Mouse (Mus musculus) large intestine, adult 2 months (tissue): ENCODE measurements around the gene Nat10. TPM values are rescaled to one million over a fixed set of nuclear protein-coding genes. Genes with fewer than 3 reads are reported as not detected.

Source experiments
- DNase-seq: peaks from one replicate; pipeline ENCODE4 v3.0.0-alpha.2; 2012; ENCODE audit warnings: low read depth, low spot score
- WGBS: fragments of 180-500 bp; shearing (Covaris S2); methylation state at CpG from one replicate; pipeline ENCODE4 v1.1.7; 2018; 5-methylcytosine and 5-hydroxymethylcytosine counted together
- polyA plus RNA-seq: library from polyadenylated mRNA; depleted of rRNA; stranded (reverse); fragments of >200 nt; gene quantifications from 2 replicates; pipeline ENCODE4 v1.2.3, GENCODE M21; 2012

Gene Nat10
- polyA plus RNA-seq, 1 experiment: 19.6 TPM

DNA sequence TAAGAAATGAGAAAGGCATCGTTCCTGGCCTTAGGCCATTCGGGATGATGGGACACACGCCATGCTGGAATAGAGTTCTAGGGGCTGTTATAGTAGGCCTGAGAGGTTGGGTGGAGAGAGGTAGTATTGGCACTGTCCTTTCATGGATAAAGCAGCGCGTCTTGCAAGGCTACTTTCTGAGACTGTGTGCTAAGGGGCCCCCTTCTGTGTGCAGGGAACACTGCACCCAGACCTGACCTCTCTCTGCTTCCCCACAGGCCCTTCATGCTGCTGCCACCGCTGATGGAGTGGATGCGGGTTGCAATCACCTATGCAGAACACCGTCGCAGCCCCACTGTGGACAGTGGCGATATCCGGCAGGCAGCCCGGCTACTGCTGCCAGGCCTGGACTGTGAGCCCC is 60.6 kb downstream of the Nat10 start:
- WGBS: 90% methylated on average over 12 of the region's 12 CpGs
- DNase-seq: no peak

- 37% methylated on average over 3 of the region's 3 CpGs for WGBS
Measured at GRCm38 (mm10) chr2:103696177-103696576, 64.9 kb downstream of the Nat10 start.

DNA sequence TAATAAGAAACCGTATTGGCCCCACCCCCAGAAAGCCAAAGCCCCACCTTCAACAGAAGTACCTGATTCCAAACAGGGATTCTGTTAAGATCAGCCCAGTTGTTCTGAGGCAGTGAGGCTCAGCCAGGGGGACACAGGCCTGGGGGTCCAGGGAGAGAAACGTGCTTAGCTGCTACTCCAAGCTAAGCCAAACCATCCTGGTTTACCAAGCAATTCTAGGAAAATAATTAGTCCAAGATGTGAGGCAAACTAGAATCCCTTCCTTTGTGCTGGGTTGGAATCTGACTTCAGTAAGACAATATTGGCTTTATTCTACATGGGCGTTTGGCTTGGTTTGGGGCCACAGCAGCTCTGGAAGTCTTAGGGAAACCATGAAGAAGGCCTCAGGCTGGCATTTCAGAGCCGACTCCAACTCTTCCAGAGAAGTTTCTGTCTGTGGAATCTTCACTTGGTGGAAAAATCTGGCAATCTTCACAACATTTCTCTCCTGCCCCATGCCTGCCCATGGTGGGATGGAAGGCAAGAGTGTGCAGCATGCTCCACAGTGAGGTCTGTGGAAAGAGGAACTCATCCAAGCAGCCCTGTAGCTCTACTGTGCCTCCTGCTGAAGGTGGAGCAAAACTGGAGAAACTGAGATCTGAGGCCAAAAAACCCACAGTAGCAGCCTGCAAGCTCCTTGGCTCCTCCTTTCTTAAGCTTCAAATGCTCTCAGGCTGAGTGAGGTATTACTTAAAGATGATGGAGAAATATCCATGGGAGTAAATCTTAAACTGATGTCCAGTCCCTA is 66.1 kb downstream of the Nat10 start:
- WGBS: 91% methylated on average over 4 of the region's 4 CpGs
- DNase-seq: no peak

More at GRCm38 (mm10) chr2:103696177-103696576, 64.9 kb downstream of the Nat10 start:
- peak; percentile 28 for DNase-seq

DNA sequence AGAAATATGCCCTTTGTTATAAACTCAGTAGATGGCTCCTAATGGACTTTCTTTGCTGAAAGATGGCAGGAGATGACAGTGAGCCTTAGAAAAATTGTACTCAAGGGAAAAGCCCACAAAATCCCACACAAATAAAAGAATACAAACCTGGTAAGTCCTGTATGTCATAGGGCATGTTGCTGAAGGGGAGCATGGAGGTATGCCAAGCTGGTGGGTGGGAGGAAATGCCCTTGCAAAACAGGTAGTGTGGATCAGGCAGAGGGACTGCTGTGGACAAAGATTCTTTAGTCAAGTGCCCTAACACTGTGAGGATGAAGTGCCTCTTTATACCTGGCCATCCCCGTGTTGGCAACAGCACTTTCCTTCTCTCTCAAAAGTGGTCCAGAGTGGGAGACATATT is 68.3 kb downstream of the Nat10 start:
- no peak for DNase-seq
- 90% methylated on average over 1 of the region's 1 CpGs for WGBS

- no peak for DNase-seq
Measured at GRCm38 (mm10) chr2:103691278-103691677, 69.8 kb downstream of the Nat10 start.

DNA sequence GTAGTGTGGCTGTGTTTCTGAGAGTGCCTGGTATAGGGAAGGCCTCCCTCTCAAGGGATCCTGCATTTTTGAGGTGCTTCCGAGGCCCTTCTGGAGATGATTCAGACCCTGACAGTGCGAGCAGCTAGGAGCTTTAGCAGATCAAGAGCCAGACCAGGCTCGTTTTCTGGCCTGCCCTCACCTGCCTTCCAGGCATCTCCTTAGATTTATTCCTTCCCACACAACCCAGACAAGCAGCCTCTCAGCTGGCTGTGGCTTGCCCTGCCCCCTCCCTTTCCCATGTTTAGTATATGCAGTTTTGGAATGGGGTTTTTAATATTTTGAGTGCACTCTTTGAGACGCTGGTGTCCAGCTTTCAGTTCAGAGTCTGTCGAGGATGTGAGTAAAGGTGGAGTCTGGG is 70.2 kb downstream of the Nat10 start:
- no peak for DNase-seq
- WGBS: 62% methylated on average over 5 of the region's 5 CpGs

More at GRCm38 (mm10) chr2:103691278-103691677, 69.8 kb downstream of the Nat10 start:
- WGBS: 82% methylated on average over 1 of the region's 1 CpGs

DNA sequence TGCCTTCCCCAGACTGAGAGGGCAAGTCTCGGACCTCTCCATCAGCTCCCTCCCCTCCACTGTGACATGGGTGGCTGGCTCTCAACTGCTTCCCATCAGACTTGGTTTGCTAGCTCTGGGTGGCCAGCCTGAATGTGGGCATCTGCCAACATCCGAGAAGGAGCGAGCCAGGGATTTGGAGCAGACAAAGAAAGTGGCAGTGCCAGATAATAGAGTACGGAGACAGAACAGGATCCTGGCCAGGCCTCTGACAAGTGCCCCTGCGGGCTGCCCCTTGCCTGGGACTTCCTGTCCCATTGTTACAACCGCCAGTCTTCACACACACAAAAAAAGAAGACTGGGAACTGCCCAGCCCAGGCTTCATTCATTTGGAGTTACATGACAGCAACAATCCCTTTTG is 70.6 kb downstream of the Nat10 start:
- DNase-seq: no peak
- WGBS: 68% methylated on average over 6 of the region's 6 CpGs

DNA sequence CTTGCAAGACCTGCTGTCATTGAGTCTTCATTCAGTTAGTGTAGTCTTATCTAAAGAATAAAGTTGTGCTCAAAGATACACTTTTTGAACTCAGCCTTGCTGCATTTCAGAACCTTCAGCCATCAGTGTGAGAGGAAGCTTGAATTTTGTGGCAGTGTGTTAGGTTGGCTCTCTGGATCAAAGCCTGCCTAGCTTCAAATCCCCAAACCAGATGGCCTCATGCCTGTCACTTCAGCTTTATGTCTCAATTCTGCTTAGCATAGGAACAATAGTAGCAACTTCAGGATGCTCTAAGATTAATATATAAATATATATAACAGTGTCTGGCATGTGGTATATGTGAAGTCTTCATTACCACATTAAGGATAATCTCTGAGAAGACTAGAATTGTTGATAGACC is 73.2 kb downstream of the Nat10 start:
- DNase-seq: no peak

DNA sequence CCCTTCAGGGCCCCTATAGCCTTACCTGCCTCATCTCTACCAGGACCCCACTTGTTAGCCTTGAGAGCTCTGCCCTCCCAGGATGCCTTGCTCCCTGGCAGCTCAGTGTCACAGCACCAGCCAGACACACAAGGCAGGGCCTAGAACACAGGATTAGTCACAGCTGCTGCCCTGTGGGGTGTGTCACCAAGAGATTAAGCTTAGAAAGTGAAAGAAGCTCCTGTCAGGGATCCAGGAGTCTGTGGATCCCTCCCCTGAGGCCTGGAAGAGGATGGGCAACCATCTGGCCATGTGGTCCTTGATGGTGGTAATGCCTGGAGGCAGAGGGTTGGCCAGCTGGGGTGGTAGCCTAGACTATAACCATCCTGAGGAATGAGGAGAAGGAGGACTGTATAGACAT is 73.9 kb downstream of the Nat10 start:
- no peak for DNase-seq

DNA sequence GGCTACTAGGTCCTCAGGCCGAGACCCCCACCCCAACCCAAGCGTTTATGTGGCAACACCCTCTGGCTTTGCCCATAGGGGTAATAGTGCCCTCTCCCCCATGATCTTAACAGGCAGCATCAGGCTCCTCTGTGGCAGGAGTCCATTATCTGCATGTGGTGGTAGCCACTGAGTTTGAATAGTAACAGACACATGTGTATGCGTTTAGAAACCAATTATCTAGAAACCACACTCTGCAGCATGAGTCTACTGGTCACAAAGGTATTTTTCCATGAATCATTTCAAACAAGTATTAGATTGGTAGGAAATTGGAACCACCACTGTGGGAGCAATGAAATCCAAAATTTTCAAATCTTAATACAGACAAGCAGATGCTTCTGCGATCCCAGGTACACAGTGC is 75.5 kb downstream of the Nat10 start:
- WGBS: 86% methylated on average over 4 of the region's 4 CpGs
- no peak for DNase-seq

- WGBS: 56% methylated on average over 7 of the region's 7 CpGs
- DNase-seq: no peak
Measured at GRCm38 (mm10) chr2:103684926-103685577, 76.0 kb downstream of the Nat10 start.

DNA sequence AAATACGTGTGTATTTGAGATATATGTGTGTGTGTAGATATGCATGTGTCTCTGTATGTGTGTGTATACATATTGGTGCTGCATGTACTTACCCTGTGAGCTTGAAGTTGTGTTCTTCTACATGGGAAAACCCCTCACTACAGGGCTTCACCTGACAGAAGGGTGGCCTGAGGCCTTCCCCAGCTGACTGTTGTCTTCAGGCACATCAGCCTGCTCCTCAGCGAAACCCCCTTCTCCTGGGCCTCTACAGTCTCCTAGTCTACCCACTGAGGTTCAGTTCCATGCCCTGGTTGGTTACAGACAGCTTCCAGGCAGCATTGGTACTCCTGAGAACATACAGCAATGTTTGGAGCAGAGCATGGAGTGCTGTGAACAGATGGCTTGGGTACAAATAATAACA is 76.6 kb downstream of the Nat10 start:
- DNase-seq: no peak

GRCm38 (mm10) chr2:103682927-103683442 is 78.1 kb downstream of the Nat10 start:
- 76% methylated on average over 9 of the region's 9 CpGs for WGBS
- DNase-seq: no peak

More for the DNA sequence above, 76.6 kb downstream of the Nat10 start:
- WGBS: 93% methylated on average over 2 of the region's 2 CpGs

DNA sequence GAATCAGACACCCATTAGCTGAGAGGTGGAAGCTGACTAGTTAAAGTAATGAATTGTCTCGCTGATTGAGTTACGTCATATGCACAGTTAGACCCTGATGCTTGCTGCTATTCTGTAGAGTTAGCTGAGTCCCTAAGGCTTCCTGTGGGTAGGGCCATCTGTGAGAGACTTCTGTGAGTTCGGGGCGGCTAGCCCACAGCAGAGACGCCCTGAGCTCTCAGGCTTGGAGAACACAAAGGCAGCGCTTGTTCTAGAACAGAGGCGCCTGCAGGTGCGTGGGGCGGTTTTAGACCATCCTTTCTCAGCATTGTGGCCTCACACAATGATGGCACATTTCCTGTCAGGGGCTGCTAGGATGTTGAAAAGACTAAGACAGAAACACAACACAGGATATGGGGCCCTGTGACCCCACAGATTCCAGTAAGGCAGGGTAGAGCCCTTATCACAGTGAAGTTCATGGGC is 78.8 kb downstream of the Nat10 start:
- 80% methylated on average over 9 of the region's 9 CpGs for WGBS
- no peak for DNase-seq

DNA sequence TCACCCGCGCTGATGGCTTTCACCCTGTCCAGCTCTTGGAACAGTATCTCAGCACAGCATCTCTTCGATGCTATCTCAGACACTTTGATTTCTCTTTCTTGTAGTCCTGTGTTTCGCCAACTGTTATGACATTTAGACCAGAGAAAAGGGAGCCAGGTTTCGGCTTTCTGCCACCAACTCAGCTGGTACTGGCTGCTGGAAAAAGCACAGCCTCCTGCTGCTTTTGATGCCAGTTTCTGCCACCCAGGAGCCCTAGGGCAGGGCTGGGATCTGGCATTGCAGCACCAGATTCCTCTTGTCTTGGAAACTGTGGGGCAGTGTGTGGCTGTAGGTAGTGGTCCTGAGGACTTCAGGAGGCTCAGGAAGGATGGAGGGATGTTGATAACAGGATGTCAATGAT is 79.9 kb downstream of the Nat10 start:
- no peak for DNase-seq
- WGBS: 74% methylated on average over 5 of the region's 5 CpGs

DNA sequence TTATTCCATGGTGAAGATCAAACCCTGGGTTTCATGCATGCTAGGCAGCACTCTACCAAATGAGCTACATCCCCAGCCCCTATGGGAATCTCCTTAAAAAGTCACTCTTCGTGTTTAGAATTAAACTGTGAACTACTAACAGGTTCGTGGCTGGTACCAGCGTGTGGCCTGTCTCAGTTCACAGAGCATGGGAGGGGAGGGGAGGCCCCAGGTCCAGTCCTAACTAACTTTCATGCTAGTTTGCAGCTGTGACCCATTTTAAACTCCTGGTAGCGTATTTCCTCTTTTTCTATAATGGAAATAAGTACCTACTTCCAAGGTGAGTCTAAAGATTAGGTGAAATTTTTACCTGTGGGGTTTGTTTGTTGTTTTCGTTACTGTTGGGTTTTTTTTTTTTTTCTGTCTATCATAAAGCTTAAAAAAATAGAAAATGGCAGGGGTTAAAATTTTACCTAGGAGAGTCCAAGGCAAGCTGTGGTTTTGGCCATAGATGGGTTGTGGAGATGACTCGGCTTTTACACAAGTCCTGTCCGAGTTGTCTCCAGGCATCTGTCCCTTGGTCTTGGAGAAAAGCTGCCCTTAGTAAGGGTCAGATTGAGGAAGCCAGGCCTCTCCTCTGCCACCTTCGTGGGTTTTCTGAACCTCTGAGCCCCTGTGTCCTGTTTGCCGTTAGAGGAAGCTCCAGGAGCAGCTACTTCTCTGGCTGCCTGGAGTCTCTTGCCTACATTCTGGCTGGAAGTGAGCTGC is 80.5 kb downstream of the Nat10 start:
- no peak for DNase-seq
- 79% methylated on average over 9 of the region's 9 CpGs for WGBS

GRCm38 (mm10) chr2:103678433-103678832 is 82.6 kb downstream of the Nat10 start:
- 90% methylated on average over 6 of the region's 6 CpGs for WGBS
- DNase-seq: no peak

- 82% methylated on average over 7 of the region's 7 CpGs for WGBS
- no peak for DNase-seq
Measured at GRCm38 (mm10) chr2:103677614-103678369, 83.3 kb downstream of the Nat10 start.

DNA sequence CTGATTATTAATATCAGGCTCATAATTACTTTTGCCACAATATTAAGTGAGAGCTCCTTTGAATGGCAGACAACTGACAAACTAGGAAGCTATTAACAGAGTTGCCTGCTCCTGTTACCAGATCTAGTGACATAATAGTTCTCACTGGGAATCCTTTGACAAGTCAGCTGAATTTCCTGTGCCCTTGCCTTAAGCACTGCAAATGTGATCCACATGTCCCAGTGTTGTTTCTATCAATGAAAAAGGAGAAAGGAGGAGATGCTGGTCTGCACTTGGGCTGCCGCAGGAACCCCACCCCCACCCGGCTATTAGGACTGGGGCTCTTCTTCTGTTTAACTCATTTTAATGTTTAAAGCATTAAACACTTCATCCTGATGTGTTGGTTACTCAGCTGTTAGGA is 84.3 kb downstream of the Nat10 start:
- DNase-seq: no peak
- 81% methylated on average over 2 of the region's 2 CpGs for WGBS

DNA sequence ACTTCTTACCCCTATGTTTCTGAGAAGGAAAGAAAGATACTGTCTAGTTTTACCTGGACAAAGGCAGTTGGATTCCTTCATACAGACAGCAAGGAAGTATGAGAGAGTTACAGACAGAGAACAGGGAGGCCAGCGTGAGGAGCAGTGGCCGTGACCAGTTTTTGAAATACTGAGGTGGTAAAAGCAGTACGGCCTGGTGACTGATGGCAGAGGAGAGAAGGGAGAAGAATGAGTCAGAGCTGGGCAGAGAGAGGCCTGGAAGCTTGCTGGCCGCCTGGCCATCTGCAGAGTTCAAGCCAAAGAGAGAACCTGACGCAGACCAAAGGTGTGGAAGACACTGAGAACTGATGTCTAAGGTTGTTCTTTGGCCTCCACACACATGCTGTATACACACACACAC is 85.7 kb downstream of the Nat10 start:
- 90% methylated on average over 5 of the region's 5 CpGs for WGBS
- no peak for DNase-seq
